Mouse (Mus musculus) lung, postnatal 36 days (tissue): ENCODE measurements around the gene Slco3a1.
A peak's percentile ranks its signal among the peaks of the same experiment; 100 is the strongest.

Experiments
- DNase-seq: peaks from one replicate; pipeline ENCODE4 v3.0.0; 2022; ENCODE audit warnings: mixed read lengths

Slco3a1 gene

DNA sequence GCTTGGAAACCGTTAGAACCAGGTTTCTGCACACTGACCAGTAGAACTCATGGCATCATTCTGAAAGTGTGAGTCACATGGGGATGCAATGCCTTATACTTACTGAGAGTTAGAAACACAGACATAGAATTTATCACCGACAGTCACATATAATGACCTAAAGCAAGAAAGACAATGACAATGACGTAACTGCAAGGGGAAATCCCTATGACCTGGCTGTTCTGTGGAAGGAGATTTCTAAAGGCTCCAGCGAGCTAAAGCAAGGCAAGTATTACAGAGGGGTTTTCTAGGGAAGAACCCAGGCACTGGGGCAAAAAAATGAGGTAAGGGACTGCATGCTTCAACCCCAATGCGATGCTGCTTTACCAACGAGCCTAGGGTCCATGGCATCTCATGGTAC is 26.9 kb downstream of the Slco3a1 start:
- no peak for DNase-seq

DNA sequence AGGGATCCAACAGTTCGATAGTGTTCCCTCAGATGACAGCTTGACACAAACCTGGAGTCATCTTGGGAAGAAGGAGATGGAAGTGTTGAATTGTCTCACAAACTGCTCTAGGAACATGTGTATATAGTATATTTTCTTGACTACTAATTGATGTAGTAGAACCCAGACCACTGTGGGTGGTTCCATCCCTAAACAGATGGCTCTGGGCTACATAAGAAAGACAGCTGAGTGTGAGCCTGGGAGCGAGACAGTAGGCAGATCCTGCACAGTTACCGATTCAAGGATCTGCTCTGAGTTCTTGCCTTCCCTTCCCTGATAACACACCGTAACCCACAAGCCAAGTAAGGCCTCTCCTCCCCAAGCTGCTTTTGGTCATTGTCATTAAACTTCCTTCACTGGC is 28.6 kb downstream of the Slco3a1 start:
- DNase-seq = no peak

DNA sequence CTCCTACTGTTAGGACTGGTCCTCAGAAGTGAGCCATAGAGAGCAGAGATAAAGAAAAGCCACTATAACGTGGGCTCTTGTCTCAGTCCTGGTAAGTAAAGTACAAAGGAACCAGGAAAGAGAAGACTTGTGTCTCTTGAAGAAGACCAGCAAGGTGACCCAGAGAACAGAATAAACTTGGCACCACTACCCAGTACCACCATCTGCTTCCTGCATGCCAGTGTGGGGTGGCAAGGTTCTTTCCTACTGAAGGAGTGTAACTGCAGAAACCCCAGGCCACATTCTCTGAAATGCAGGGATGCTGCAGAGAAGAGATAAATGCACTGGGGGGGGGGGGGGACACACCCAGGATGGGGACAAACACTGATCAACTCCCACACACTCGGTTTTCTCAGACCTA is 29.0 kb downstream of the Slco3a1 start:
- DNase-seq = no peak

DNA sequence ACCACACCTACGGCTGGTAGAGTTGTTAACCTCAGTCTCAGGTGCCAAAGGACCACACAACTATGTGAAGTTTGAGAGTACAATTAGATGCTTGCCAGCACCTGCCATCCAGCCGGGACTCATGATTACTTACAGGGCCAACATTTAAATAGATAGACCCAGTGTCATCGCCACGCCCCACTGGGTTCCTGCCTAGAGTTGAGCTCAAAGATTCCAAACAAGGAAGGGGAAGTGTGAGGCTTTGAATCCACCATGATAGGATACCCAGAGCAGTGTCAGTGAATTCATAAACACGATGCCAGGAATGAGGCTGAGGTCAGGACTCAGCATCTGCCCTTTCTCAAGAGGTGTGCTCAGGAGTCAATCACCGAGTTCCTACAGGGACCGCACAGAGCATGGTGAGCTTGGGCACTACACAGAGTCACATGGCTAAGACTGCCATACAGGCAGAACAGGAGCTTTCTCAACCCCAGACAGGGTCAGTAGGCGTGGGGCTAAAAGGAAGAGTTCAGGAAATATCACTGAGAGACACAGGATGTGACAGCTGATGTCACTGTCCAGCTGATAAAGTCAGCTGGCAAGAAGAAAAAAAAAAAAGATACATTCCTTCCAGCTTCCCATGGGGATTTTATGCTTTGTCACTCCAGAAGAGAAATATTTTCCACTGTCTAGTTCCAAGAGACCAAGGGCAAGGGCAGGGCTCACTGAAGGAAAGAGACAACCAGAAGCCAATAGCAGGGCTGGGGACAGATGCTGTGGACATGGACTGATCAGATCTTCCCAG is 30.2 kb downstream of the Slco3a1 start:
- DNase-seq = peak; percentile 67

DNA sequence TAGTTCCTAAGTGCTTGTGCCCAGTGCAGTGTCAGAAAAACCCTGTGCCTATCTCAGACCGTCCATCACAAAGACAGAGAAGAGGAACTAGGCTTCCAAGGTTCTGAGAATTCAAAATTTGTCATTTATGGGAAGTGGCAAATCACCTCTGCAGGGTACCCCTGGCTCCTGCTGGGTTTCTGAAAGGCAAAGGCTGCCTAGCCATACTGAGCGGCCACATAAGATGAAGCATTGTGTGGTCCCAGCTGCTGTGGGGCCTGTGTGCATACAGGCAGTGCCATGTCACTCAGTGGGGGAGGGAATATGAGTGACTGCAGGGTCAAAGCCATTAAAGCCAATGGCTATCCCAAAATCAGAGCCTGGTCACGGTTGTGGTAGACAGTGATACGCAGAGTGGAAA is 31.5 kb downstream of the Slco3a1 start:
- DNase-seq = no peak

DNA sequence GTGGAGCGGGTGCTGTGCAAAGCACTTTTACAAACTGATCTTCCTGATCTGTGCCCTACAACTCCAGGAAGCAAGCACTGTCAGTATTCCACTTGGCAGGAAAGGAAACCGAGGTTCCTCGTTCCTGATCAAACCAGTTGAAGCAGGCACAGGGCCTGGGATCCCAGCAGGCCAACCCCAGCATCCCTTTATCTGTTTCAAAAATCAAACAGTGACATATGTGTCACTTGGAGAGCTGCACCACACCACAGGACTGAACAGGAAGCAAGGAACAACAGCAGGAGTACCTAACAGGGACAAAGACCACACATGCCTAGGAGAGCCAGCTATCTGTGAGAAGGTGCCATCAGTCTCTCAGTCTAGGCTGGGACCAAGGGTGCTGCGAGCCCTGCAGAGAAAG is 32.3 kb downstream of the Slco3a1 start:
- DNase-seq = no peak

DNA sequence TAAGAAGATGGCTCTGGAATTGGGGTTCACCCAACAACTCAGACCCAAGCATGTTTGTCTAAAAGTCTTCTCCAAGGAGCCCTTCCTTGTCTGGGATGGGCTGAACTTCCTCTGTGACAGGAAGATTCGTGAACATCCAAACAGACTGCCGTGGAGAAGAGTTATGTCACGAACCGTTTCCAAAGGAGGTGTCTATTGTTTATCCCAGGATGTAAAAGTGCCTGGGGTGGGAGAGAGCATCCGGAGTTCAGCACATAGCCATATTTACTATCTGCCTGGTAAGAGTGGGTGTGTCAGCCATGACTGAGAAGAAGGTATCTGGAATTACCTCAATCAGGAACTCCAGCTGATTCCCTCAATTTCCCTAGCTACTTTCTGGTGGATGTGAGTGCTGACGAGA is 35.2 kb downstream of the Slco3a1 start:
- DNase-seq = no peak

DNA sequence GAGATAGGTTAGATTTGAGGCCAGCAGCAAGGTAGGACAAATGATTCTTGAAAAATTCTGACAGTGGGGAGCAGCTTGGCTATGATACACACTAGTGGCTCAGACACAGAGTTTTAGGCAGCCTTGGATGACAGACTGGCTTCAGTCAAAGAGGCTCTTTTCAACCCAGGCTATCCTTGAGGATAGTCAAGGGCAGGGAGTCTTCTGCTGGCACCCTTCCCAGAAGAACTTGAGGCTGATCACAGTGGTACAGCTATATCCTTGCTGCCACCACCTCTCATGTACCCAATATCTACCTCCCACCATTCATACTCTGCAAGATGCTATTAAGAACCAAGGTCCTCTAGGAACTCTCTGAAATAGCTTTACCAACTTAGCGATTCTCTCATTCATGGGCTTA is 35.8 kb downstream of the Slco3a1 start:
- DNase-seq = no peak

DNA sequence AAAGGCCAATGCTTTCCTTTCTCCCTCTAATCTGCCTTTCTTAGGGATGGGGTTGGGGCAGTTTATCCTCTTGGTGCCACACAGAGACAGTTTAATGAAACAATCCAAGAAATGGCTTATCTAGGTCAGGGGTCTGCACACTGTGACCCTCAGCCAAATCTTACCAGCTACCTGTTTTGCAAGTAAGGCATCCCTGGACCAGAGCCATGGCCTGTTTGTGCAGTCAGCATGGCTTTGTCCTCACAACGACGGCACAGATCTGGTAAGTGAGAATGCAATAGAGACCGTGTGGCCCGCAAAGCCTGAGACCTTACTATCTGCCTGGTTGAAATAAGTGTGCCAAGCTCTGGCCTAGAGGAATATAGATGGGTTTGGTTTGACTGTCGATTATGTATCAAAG is 36.3 kb downstream of the Slco3a1 start:
- DNase-seq = no peak

DNA sequence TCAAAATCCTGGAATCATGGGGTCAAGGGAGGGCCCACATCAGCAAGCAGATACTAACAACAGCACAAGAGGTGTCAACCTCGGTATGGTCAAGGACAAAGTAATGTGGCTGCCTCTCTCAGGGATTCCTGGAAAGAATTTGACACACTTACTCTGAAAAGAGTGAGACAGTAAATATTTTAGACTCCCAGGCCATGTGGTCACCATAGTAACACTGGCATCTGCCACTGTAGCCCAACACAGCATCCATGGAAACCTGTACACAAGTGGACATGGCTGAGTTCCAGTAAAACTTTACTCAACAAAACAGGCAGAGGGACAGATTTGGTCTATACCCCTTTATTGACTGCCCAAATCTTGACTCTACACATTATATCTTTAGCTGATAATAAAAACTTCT is 43.9 kb downstream of the Slco3a1 start:
- peak; percentile 80 for DNase-seq

DNA sequence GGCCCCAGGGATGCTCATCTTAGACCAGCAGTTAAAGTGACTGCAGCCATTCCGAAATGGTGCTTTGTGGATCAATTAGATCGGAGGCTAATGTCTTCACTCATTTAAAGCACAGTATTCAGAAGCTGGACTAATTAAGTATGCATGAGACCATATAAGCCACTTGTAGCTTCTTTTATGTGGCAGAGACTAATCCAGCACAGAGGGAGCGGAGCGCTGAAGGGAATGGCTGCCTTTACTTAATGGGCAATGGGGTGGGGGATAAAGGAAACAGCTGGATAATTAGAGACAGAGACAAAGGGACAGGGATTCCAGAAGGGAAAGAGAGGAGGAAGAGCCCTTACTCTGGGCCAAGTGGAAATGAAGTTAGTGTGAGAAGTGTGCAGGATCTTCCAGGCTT is 46.4 kb downstream of the Slco3a1 start:
- DNase-seq = no peak

DNA sequence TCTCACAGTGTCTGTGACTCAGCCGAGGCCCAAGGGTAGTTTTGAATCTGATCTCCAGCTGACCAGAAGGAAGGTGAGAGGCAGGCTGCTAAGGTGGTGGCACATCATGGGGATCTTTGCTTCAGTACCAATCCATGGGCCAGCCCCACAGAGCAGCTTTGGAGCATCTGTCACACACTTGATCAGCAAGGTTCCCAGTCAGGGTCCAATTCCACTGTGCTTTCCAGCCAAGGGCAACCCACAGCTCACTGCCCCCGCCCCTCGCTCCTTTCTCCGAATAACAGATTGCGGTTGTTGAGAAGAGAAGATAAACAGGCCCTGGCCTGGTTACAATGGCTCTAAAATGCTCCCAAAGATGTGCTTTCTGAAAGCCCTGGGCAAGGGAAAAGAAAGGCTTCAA is 47.7 kb downstream of the Slco3a1 start:
- peak; percentile 53 for DNase-seq

DNA sequence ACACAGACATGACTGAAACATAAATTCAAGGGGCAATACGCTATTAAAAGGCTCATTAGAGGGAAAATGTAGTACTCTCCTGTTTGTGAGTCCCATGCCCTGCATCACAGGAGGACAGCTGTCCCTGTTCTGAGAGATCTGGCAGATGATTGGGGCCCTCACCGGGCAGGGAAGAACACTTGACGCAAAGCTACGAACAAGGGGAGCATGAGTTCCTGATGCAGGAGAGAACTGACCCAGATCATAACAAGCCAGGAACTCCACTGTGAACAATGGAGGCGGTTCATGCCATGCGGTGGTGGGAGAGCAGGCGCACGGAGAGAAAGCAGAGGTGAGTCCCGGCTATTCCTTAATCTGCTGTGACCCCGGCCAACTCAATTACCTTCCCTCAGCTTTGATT is 48.9 kb downstream of the Slco3a1 start:
- DNase-seq = no peak

DNA sequence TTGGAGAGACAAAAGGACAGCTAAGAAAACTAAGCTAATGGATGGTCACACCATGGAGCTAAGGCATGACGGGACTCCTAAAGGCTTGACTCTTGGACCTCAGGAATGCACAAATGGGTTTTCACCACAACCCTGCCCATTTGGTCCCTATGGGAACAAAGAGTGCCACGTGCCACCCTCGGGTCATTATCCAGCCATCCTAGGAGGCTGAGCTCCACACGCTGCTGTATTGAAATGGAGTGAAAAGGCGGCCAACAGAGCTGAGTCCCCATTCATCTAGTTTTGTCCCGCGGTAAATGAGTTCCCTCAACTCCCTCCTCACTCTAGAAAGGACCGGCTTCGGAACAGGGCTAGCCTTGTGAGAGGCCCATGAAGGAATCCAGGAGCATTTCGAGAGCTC is 53.4 kb downstream of the Slco3a1 start:
- no peak for DNase-seq

DNA sequence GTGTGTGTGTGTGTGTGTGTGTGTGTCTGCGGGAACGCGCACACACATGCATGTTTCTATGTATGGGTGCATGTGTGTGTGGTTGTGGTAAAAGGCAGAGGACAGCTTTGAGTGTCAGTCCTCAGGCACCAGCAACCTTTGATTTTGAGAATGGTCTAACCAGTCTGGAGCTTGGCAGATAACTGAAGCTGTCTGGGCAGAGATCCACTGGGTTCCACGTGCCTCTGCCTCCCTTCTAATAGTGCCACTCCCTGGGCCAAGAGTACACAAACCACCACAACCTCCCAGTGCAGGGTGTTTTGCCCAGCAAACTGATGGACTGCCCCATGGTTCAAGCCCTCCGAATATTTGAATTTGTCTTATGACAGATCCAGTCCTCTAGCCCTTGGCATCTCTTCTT is 55.1 kb downstream of the Slco3a1 start:
- no peak for DNase-seq

DNA sequence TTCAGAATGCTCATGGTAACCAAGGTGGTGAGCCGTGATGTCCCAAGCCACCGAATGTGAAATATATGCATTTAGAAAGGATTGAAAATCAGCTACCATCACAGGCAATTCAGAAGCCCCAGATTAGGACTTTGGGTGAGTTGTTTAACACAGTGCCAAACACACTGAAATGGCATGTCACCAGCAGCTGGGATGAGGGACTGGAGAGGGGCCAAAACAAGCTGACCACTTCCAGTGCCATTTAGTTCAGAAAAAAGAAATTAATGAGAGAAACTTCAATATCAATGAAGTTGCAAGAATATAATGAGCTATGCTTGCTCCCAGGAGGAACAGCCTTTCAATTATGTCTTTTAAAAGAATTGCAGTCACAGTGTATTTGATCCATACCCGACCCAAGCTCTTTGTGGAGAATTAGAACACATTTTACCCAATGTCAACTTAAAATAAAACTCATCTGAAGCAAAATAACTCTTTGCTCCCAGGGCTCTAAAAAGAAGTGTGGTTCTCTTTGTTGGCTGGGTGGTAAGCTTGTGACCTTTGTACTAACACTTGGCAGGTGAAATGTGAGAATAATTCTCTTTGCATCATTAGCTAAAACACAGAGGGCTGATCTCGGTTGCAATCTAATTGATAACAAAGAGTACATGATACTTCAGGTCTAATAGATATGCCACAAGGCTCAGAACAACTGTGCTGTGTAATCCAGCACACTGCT is 56.2 kb downstream of the Slco3a1 start:
- no peak for DNase-seq

DNA sequence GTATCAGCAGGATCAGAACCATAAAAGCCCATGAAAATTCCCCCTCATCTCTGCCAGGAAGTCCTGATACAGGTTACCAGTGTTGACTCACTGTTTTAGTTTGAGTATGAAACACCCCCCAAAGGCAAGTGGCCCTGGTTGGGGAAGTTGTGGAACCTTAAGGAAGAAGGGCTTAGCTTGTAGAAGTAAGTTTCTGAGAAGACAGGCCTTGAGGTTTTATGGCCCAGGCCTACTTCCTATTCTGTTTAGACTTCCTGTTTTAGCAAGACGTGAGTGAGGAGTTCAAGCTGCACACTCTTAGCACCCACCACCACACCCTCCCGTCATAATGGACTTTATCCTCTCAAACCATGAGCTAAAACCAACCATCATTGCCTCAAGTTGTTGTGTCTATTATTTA is 57.4 kb downstream of the Slco3a1 start:
- DNase-seq = peak; percentile 37

DNA sequence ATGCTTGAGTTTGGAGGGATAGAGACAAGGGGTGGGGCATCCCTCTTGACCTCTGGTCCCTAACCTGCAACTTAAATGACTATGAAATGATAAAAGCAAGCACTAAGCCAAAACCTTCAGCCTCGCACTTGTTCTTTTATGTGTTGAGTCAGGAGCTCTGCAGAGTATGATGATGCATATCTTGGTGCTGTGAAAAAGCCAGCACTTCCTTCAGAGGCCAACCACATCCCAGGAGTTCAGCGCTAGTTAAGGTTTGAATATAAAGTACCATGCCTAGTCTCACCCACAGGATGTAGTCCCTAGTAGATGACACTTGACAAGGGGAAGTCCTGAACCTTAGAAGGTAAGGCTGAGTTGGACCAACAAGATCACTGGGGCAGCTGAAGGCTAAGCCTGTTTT is 59.1 kb downstream of the Slco3a1 start:
- no peak for DNase-seq

DNA sequence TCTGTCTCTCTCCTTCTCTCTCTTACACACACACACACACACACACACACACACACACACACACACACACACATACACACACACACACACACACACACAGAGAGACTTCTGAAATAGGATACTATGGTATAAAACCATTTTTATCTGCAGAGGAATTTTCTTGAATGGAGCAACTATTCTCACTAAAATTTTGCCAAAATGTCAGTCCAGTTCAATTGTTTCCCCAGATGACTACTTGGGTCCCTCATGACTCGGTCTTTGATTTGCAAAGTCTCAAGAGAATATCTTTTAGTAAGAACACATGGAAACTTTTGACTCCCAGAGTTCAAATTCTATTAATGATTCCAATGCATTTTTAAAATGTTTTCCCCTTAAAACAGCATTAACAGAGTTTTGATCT is 60.8 kb downstream of the Slco3a1 start:
- DNase-seq = no peak

DNA sequence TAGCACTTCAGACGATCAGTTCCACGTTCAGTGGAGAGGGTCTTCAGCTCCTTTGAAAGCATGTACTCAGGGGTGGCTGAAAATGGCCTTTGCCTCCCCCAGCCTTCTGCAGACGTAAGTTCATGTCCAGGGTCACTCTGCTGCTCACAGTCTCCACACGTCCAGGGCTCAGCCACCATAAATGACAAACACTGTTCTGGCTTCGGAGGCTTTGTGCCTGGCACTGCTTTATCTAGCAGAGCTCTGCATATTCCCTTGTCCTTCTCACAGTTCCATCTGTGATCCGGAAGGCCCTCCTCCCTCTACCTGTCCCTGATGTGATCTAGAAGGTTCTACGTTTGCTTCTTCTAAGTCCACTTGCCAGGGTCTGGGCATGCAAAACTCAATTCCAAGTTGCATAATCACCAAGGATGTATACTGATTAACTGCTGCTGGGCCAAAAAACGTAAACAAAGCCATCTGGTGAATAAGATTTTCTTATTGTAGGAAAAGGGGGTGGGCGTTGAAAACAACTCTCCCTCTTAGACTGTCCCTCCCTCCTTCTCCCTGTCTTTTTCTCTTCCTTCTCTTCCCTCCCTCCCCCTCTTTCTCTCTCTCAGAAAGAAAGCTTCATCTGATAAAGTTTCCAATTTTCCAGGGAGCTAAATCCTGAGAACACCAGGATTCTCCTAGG is 62.8 kb downstream of the Slco3a1 start:
- no peak for DNase-seq

DNA sequence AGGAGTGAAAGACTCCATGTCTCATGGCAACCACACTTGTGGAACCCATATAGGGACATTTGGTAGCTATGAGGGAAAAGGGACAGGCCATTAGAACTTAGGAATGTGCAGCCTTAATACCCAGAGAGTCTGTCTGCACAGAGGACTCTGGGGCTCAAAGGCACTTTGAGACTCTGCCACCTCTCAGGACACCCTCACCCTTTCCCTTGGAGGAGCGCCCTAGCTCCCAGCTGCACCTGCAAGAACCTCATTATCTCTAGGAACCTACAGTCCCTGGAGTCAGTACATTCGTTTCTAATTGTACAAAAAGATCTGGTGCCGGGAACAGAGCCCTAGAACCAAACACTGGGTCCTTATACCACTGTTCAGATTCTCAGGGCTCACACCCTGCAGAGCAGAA is 66.4 kb downstream of the Slco3a1 start:
- DNase-seq = no peak

DNA sequence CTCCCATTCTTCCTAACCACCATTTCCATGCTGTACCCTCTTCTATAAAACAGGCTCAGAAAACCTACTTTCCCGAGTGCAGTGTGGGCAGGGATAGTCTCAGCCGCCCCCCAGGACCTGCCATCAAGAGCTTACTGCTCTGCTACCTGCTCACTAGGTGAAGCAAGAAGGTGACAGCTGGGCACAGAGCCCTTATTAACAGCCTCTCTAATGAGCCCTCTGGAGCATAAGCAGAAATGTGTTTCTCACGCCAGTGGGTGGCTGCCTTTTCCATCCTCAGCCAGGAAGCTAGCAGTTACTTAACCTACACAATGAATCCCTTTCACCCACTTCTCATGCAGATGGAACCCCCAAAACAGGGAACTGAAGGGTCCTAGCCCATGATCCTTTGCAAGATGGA is 66.9 kb downstream of the Slco3a1 start:
- no peak for DNase-seq

DNA sequence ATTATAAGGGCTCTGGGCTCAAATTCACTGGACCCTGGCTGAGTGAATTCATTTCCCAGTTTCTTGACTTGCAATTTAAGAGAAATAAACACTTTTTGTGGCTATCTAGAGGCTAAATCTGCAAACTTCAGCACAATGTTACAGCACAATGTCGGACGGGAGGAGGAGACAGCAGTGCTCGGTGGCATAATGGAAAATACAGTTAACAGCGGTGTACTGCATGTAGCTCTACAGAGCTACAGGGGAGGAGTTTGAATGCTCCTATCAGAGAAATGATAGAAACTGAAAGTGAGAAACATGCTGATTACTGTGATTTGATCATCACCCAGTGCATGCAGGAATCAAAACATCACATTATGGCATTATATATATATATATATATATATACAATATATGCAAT is 68.5 kb downstream of the Slco3a1 start:
- DNase-seq = no peak

DNA sequence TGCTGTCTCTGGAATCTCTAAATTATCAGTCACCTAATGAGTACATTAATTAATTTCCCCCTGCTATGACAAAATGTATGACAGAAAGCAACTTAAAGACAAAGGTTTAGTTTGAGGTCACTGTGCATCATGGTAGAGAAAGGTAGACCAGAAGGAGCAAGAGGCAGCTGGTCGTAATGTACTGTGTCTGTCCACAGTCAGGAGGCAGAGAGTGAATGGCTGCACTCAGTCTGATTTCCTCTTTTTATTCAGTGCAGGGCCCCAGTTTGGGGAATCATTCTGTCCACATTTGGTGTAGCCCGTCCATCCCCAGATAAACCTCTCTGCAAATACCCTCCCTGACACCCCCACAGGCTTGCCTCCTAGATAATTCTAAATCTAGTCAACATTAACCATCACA is 68.9 kb downstream of the Slco3a1 start:
- no peak for DNase-seq
